10 mouse cellular contexts compared by ENCODE assay signal in the genomic region with DNA sequence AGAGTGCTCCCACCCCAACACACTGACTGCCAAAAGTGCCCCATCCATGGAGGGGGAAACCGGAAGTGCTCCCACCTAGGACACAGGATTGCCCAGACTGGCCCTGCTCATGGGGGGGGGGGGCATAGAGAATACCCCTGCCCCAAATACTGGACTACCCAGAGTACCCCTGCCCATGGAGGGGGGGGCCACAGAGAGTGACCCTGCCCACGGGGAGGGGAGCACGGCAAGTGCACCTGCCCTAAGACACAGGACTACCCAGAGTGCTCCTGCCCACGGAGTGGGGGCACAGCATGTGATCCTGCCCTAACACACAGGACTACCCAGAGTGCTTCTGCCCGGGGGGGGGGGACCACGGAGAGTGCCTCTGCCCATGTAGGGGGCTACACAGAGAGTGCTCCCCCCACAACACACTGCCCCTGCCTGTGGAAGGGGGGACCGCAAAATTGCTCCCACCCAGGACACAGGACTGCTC.
DNase-seq lines count a peak whose midpoint lies in the region; ATAC-seq and TF ChIP-seq lines count a peak whose summit lies in the region.
"Had no signal": no experiment of that assay in that cellular context is flagged by ENCODE, and none has a peak within 500 bp of the region (broad histone marks: within the 10 kb centered on the region; RNA-seq: fewer than 3 reads in every experiment).

No protein-coding gene starts in this region.

- no peak overlapping the region for H3K27ac ChIP-seq in heart, postnatal 0 days (ENCODE audit: low read depth)
- H3K27ac ChIP-seq in heart, adult 2 months = no peak overlapping the region
- no peak overlapping the region for H3K27ac ChIP-seq in embryonic facial prominence, embryonic 11.5 days (replicated peaks; ENCODE audit: low read depth, low read length)
- H3K27ac ChIP-seq in hindbrain, embryonic 13.5 days = no peak overlapping the region
- H3K27ac ChIP-seq in midbrain, embryonic 16.5 days (ENCODE audit: low read length) = no peak overlapping the region

- DNase-seq in heart, postnatal 0 days (ENCODE audit: low spot score) = no peak
- no peak for DNase-seq in heart, adult 2 months
- no peak for DNase-seq in embryonic facial prominence, embryonic 11.5 days (ENCODE audit: low spot score)
- DNase-seq in urinary bladder, adult 18-20 months (ENCODE audit: low spot score in 2 of 2) = no peak
- DNase-seq in gastrocnemius, postnatal 4 days (ENCODE audit: low spot score in 2 of 2) = no peak
- DNase-seq in cerebellum, adult 9-11 months = no peak
- DNase-seq: adrenal gland, postnatal 36 days; cerebellum, adult 9-10 months had no signal

- H3K36me3 ChIP-seq in heart, postnatal 0 days (replicated peaks; ENCODE audit: control insufficient read depth, insufficient read depth, low read length) = no peaks in the 10 kb centered on the region
- no peaks in the 10 kb centered on the region for H3K36me3 ChIP-seq in heart, adult 2 months (ENCODE audit: control insufficient read depth, insufficient read depth, low read length)
- no peaks in the 10 kb centered on the region for H3K36me3 ChIP-seq in embryonic facial prominence, embryonic 11.5 days (replicated peaks; ENCODE audit: control insufficient read depth, insufficient read depth, low read depth, low read length)
- no peaks in the 10 kb centered on the region for H3K36me3 ChIP-seq in hindbrain, embryonic 13.5 days
- no peaks in the 10 kb centered on the region for H3K36me3 ChIP-seq in midbrain, embryonic 16.5 days (ENCODE audit: control insufficient read depth, insufficient read depth, low read length)

- no peak for TF ChIP-seq EP300 in heart, postnatal 0 days (IDR thresholded peaks at IDR 0.05; ENCODE audit: low read depth)
- TF ChIP-seq EP300 in heart, adult 2 months (IDR thresholded peaks at IDR 0.05; ENCODE audit: insufficient read depth, low read depth, low read length) = no peak

- no peaks in the 10 kb centered on the region for H3K9me3 ChIP-seq in heart, postnatal 0 days (replicated peaks; ENCODE audit: control insufficient read depth, low read length)
- no peaks in the 10 kb centered on the region for H3K9me3 ChIP-seq in embryonic facial prominence, embryonic 11.5 days (replicated peaks; ENCODE audit: control insufficient read depth, low read length)
- H3K9me3 ChIP-seq in hindbrain, embryonic 13.5 days = no peaks in the 10 kb centered on the region
- H3K9me3 ChIP-seq in midbrain, embryonic 16.5 days (replicated peaks; ENCODE audit: control insufficient read depth, low read length, poor library complexity, severe bottlenecking) = no peaks in the 10 kb centered on the region

- no peaks in the 10 kb centered on the region for H3K79me2 ChIP-seq in heart, adult 2 months (replicated peaks; ENCODE audit: control insufficient read depth, insufficient read depth, low read length)

- WGBS in heart, postnatal 0 days = 78% methylated on average over 7 of the region's 7 CpGs
- WGBS in heart, adult 2 months = 75% methylated on average over 7 of the region's 7 CpGs
- WGBS in embryonic facial prominence, embryonic 11.5 days = 81% methylated on average over 7 of the region's 7 CpGs
- WGBS in hindbrain, embryonic 13.5 days = 82% methylated on average over 7 of the region's 7 CpGs
- WGBS in midbrain, embryonic 16.5 days = 92% methylated on average over 7 of the region's 7 CpGs

- TF ChIP-seq CTCF in heart, postnatal 0 days (IDR thresholded peaks at IDR 0.05; ENCODE audit: low read depth) = no peak
- TF ChIP-seq CTCF in heart, adult 2 months (IDR thresholded peaks at IDR 0.05) = no peak

- H3K27me3 ChIP-seq in heart, postnatal 0 days (ENCODE audit: control insufficient read depth, insufficient read depth, low read length) = peaks cover 27% of the 10 kb centered on the region
- peaks cover 4% of the 10 kb centered on the region for H3K27me3 ChIP-seq in heart, adult 2 months (ENCODE audit: control insufficient read depth, insufficient read depth, low read length)
- H3K27me3 ChIP-seq in embryonic facial prominence, embryonic 11.5 days (ENCODE audit: control insufficient read depth, insufficient read depth, low read length) = peaks cover 9% of the 10 kb centered on the region
- peaks cover 37% of the 10 kb centered on the region for H3K27me3 ChIP-seq in hindbrain, embryonic 13.5 days
- H3K27me3 ChIP-seq in midbrain, embryonic 16.5 days (ENCODE audit: control insufficient read depth, insufficient read depth, low read depth, low read length) = peaks cover 17% of the 10 kb centered on the region

- H3K4me2 ChIP-seq in heart, postnatal 0 days (ENCODE audit: low read depth, low read length) = no peak overlapping the region
- no peak overlapping the region for H3K4me2 ChIP-seq in embryonic facial prominence, embryonic 11.5 days (ENCODE audit: low read depth, low read length)
- no peak overlapping the region for H3K4me2 ChIP-seq in hindbrain, embryonic 13.5 days
- no peak overlapping the region for H3K4me2 ChIP-seq in midbrain, embryonic 16.5 days (ENCODE audit: low read length)

- peaks cover 6% of the 10 kb centered on the region for H3K4me1 ChIP-seq in heart, postnatal 0 days (ENCODE audit: control insufficient read depth, insufficient read depth)
- no peaks in the 10 kb centered on the region; the same call in 1 of the 2 replicates for H3K4me1 ChIP-seq in heart, adult 2 months (ENCODE audit: control insufficient read depth, insufficient read depth, low read length)
- peaks cover 4% of the 10 kb centered on the region; the same call in 1 of the 2 replicates for H3K4me1 ChIP-seq in embryonic facial prominence, embryonic 11.5 days (ENCODE audit: control insufficient read depth, insufficient read depth, low read length)
- H3K4me1 ChIP-seq in hindbrain, embryonic 13.5 days (replicated peaks) = peaks cover 32% of the 10 kb centered on the region
- H3K4me1 ChIP-seq in midbrain, embryonic 16.5 days (ENCODE audit: control insufficient read depth, insufficient read depth, low read length) = peaks cover 17% of the 10 kb centered on the region

- ATAC-seq in heart, postnatal 0 days (ENCODE audit: insufficient read depth, low read depth) = peak; percentile 34; the same call in 1 of the 2 replicates
- ATAC-seq in embryonic facial prominence, embryonic 11.5 days (replicated peaks; ENCODE audit: insufficient number of reproducible peaks, low FRiP score, low TSS enrichment, low read depth) = peak; percentile 37; the same call in 1 of the 2 replicates
- peak; percentile 55 for ATAC-seq in hindbrain, embryonic 13.5 days (ENCODE audit: low FRiP score)
- peak; percentile 46 for ATAC-seq in midbrain, embryonic 16.5 days

- H3K9ac ChIP-seq in heart, postnatal 0 days (replicated peaks; ENCODE audit: low read depth, low read length) = no peak overlapping the region
- no peak overlapping the region for H3K9ac ChIP-seq in heart, adult 2 months (ENCODE audit: low read depth, low read length)
- H3K9ac ChIP-seq in embryonic facial prominence, embryonic 11.5 days (replicated peaks; ENCODE audit: low read length) = no peak overlapping the region
- H3K9ac ChIP-seq in hindbrain, embryonic 13.5 days = no peak overlapping the region
- H3K9ac ChIP-seq in midbrain, embryonic 16.5 days (ENCODE audit: low read depth, low read length) = no peak overlapping the region

- no peak overlapping the region for H3K4me3 ChIP-seq in heart, postnatal 0 days (ENCODE audit: low read depth, low read length)
- no peak overlapping the region for H3K4me3 ChIP-seq in heart, adult 2 months
- H3K4me3 ChIP-seq in embryonic facial prominence, embryonic 11.5 days (ENCODE audit: low read depth, low read length) = no peak overlapping the region
- no peak overlapping the region for H3K4me3 ChIP-seq in hindbrain, embryonic 13.5 days
- H3K4me3 ChIP-seq in midbrain, embryonic 16.5 days (ENCODE audit: low read depth, low read length) = no peak overlapping the region

- TF ChIP-seq POLR2A in heart, adult 2 months (IDR thresholded peaks at IDR 0.05; ENCODE audit: insufficient read depth, low read depth, low read length) = no peak

- intact Hi-C loops in heart, adult 2 months (cut with DNase I) = no loop called here
